Mouse (Mus musculus) olfactory bulb, adult 2 months (tissue): ENCODE data around the gene Agps. TPM values are rescaled to one million over a fixed set of nuclear protein-coding genes. Genes with fewer than 3 reads are reported as not detected.
"Not testable (repeated sequence)": the region's sequence is repeated elsewhere in the genome, so short reads cannot be mapped to it uniquely, and the experiment has no call there.

Experiments
- H3K27ac ChIP-seq: fragments of 200-500 bp; 2 replicates; pipeline ENCODE4 v1.5.1; 2012; ENCODE audit warnings: low read depth, low read length; ENCODE audit not compliant: insufficient read depth
- H3K4me1 ChIP-seq: fragments of 200-500 bp; 2 replicates; pipeline ENCODE4 v1.6.1; 2012; ENCODE audit warnings: low read length; ENCODE audit not compliant: control insufficient read depth, insufficient read depth
- H3K4me3 ChIP-seq: fragments of 200-500 bp; 2 replicates; pipeline ENCODE4 v1.5.1; 2012; ENCODE audit warnings: mild to moderate bottlenecking, low read depth, low read length, moderate library complexity; ENCODE audit not compliant: insufficient read depth
- CTCF ChIP-seq: fragments of 200-500 bp; IDR thresholded peaks from 2 replicates; pipeline ENCODE4 v1.5.1; 2012; ENCODE audit warnings: low read depth, mild to moderate bottlenecking, low read length, moderate library complexity; ENCODE audit not compliant: insufficient read depth
- POLR2A ChIP-seq: fragments of 200-500 bp; IDR thresholded peaks from 2 replicates; pipeline ENCODE4 v1.6.1; 2012; ENCODE audit warnings: mild to moderate bottlenecking, low read depth, low read length, moderate library complexity; ENCODE audit not compliant: insufficient read depth
- WGBS: fragments of 180-500 bp; shearing (Covaris S2); methylation state at CpG from one replicate; pipeline ENCODE4 v1.1.7; 2018; 5-methylcytosine and 5-hydroxymethylcytosine counted together
- polyA plus RNA-seq: library from polyadenylated mRNA; stranded (reverse); fragments of >200 nt; gene quantifications from 2 replicates; pipeline ENCODE4 v1.2.4, GENCODE M21; 2012; ENCODE audit warnings: low replicate concordance; ENCODE audit not compliant: missing spikeins, insufficient read depth, insufficient read length

Agps gene
- polyA plus RNA-seq, 1 experiment, result not detected

- Histone ChIP-seq H3K4me3 (no peak overlapping the region), H3K27ac (no peak overlapping the region), H3K4me1 (peaks cover 2% of the 10 kb centered on the region; the same call in 1 of the 2 replicates)
- TF ChIP-seq CTCF, result no peak
- TF ChIP-seq POLR2A, result no peak
- 69% methylated on average over 15 of the region's 15 CpGs for WGBS
These were observed 128.7 kb downstream of the Agps start for GRCm38 (mm10) chr2:75960366-75961330.

DNA sequence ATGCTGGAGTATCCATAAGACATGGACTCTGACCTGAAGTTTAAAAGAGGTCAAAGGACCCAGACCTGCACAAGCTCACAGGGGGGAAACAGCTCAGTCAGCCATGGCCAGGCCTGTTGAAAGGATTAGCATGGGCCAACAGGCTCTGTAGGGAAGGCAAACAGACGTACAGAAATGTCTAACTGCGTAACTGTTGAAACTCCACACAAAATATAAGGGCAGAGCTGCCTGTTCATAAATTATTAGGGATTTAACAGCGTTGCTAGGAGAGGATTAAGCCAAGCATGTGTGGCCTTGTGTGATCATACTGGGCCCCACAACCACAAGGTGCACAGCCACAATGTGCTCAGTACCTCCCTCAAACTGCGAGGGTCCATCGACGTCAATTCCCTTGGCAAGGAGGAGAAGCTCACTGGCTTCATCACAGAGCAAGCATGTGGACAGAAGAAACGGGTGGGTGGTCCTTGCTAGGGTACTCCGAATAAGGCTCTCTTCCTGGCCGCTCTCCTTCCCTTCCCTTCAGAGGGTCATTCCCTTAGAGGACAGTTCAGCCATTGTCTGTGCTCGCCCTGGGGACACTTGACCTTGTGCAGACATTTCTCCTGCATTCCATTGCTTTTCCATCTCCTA lies 131.3 kb downstream of the Agps start:
- Histone ChIP-seq H3K4me3 (no peak overlapping the region), H3K4me1 (peaks cover 2% of the 10 kb centered on the region; the same call in 1 of the 2 replicates), H3K27ac (no peak overlapping the region)
- WGBS, result 80% methylated on average over 10 of the region's 10 CpGs
- TF ChIP-seq POLR2A (no peak), CTCF (no peak)

DNA sequence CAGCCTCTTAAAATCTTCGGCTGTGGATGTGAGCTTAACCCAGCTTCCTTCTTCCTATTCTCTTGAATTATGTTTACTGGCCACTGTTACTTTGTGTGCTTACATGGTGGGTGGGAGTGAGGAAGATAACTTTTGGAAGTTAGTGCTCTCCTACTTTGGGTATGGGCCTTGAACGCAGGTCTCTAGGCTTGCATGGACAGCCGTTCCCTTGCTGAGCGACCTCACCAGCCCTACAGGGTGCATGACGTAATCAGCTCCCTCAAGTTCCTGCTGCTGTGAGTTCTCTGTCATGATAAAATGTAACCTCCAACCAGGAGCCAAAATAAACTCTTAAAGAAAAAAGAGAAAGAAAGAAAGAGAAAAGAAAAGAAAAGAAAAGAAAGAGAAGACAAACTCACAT lies 132.1 kb downstream of the Agps start:
- H3K4me3 ChIP-seq, result no peak overlapping the region
- TF ChIP-seq CTCF, result no peak
- H3K4me1 ChIP-seq, result peaks cover 2% of the 10 kb centered on the region; the same call in 1 of the 2 replicates
- no peak overlapping the region for H3K27ac ChIP-seq
- 65% methylated on average over 5 of the region's 5 CpGs for WGBS

DNA sequence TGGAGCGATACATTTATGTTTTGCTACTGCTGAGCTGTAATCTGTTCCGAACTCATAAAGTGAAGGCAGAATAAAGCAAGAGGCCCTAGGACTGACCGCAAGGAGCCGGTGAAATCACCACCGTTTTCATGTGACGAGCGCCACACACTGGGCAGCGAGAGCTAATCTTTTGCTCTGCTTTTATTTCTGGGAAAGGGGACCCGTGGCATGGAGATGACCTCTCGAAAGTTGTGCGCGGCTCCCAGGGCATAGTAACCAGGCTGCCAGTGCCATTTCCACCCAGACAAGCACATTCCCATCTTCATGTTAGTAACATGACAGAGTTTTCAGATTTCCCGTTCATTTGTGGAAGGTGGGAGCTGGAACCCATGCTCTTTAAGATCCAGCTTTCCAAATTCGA lies 132.5 kb downstream of the Agps start:
- WGBS, result 7% methylated on average over 14 of the region's 14 CpGs
- Histone ChIP-seq H3K27ac (no peak overlapping the region; the same call in 1 of the 2 replicates), H3K4me3 (peak overlapping the region; percentile 17; the same call in 1 of the 2 replicates), H3K4me1 (peaks cover 2% of the 10 kb centered on the region; the same call in 1 of the 2 replicates)
- TF ChIP-seq POLR2A, result no peak
- TF ChIP-seq CTCF, result peak; percentile 40; the same call in 1 of the 2 replicates

DNA sequence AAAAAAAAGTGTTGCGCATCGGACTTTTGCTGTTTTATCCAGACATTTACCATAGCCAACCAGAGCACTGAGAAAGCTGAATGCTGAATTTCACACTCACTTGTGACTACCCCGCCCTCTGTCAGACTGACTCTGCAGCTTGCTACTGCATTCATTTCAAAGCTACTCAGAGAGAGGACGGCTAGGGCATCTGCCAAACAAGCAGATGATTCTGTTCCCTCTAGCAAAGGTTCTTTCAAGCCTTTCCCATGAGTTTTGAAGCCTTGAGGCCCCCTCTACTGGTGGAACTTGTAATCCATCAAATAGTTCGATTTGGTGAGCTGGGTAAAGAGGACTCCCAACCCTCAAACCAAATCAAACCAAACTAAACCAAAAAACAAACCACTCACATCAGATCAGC lies 133.0 kb downstream of the Agps start:
- TF ChIP-seq POLR2A, result no peak
- no peak for TF ChIP-seq CTCF
- no peak overlapping the region for H3K27ac ChIP-seq
- H3K4me1 ChIP-seq, result no peaks in the 10 kb centered on the region
- H3K4me3 ChIP-seq, result 0 out of 2 replicates have a peak overlapping the region, but pooled peaks have one; percentile 17
- 15% methylated on average over 5 of the region's 5 CpGs for WGBS

DNA sequence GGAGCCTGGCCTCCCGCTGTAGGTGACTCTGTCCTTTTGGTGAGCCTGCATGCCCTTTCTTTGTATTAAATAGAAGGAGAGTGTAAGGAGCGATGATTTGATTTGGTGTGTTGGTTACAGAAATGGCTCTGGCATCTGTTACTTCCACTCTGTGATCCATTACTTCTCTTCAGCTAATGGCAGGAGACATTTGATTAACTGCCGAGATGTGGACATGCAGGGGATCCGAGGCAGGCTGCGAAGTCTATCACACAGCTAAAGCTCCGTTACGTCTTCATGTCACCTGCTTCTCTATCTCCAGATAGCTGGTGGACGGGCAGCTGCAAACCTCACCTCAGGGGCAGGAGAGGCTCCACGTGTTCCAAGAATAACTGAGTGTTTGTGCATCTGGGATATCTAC lies 142.2 kb downstream of the Agps start:
- H3K4me1 ChIP-seq, result no peaks in the 10 kb centered on the region
- 81% methylated on average over 9 of the region's 9 CpGs for WGBS
- TF ChIP-seq POLR2A (no peak), CTCF (no peak)
- H3K4me3 ChIP-seq, result no peak overlapping the region
- H3K27ac ChIP-seq, result no peak overlapping the region

DNA sequence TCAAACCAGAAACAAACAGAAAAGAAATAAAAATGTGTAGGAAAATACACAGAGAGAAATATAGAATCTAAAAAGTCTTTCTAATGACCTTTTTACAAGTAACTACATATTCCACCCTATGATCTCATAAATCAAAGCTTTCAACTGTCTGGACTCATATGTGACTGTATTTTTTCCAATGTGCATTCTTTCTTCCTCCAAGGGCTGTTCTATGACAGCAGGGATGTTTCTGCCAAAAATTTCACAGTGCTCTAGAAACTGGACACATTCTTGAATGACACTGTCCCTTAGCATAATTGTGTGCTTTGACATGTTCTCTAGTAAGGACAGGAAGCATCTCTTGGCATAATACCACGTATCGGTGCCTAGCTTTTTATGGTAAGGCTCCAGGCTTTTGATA lies 144.1 kb downstream of the Agps start:
- H3K27ac ChIP-seq, H3K4me3 ChIP-seq, H3K4me1 ChIP-seq: not testable (repeated sequence)
- 83% methylated on average over 2 of the region's 2 CpGs for WGBS

DNA sequence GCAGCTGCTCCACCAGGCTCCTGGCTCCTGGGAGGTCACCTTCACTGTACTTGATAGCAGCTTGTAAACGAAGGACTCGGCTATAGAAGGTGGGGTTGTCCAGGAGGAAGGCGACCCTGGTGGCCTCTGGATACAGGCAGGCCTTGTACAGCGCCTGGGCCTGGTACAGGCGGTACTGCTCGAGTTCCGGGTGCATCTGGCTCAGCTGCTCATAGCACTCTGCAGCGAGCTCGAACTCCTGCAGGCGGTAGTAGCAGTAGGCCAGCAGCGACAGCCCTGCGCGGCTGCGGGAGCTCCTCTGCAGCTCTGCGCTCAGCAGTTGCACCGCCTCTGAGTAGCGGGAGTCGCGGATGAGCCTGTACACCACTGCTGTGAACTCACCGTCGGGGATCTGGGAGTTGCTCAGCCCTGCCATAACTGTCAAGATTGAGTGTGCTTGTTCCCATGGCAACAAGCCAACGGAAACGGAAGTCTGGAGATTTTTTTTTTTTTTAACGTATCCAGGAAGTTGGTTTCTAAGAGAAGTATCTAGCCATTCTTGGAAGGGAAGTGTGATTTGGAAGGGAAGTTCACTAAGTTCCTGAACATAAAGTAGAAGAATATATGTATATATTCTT lies 145.9 kb downstream of the Agps start, which contains the start of gene Ttc30a2:
Gene Ttc30a2, minus strand, starts transcription at position 419 of the 617 bp plus-strand sequence.
- 30% methylated on average over 22 of the region's 24 CpGs for WGBS

More for the DNA sequence above, 145.9 kb downstream of the Agps start, which contains the start of gene Ttc30a2:
- not testable (repeated sequence) for H3K4me3 ChIP-seq, H3K27ac ChIP-seq, H3K4me1 ChIP-seq

Other genes with a start within 250 kb of the Agps start
- 328 and 410 TPM in 2 replicates for gene Hnrnpa3, start 172.9 kb upstream of the Agps start, polyA plus RNA-seq
- not detected in 2 replicates for gene Nfe2l2, start 127.5 kb upstream of the Agps start, polyA plus RNA-seq
- not detected in 2 replicates for gene Ttc30b, start 106.4 kb downstream of the Agps start, polyA plus RNA-seq
- gene Ttc30a2, start 146.0 kb downstream of the Agps start, polyA plus RNA-seq, result not detected in 2 replicates
- gene Ttc30a1, start 149.8 kb downstream of the Agps start, polyA plus RNA-seq, result not detected in 2 replicates